Mouse (Mus musculus) limb, embryonic 14.5 days (tissue): ENCODE measurements at regions not wholly inside any gene's neighbourhood (a gene's known extent, or its start where the extent isn't known, plus 50 kb on each side); places are given as distances from the start of the nearest gene placed in this dataset.

Experiments
- ATAC-seq: fragments of 200-750 bp; cut with Nextera tagmentation; 2 replicates; pipeline ENCODE4 v1.8.0; 2017; ENCODE audit warnings: low read depth, moderate number of reproducible peaks, moderate TSS enrichment; ENCODE audit not compliant: low FRiP score
- DNase-seq: peaks from one replicate; pipeline ENCODE4 v3.0.0-alpha.2; 2015; ENCODE audit warnings: low spot score
- H3K27ac ChIP-seq: fragments of 300-500 bp; sonication (generic); replicated peaks from 2 replicates; pipeline ENCODE4 v1.5.1; 2014; ENCODE audit warnings: low read depth, mild to moderate bottlenecking, low read length, moderate library complexity, mixed read lengths
- H3K27me3 ChIP-seq: fragments of 300-500 bp; sonication (generic); 2 replicates; pipeline ENCODE4 v1.6.1; 2014; ENCODE audit warnings: low read length, mixed read lengths; ENCODE audit not compliant: control insufficient read depth, insufficient read depth
- H3K36me3 ChIP-seq: fragments of 300-500 bp; sonication (generic); 2 replicates; pipeline ENCODE4 v1.6.1; 2014; ENCODE audit warnings: mild to moderate bottlenecking, low read length, moderate library complexity, mixed read lengths; ENCODE audit not compliant: control insufficient read depth, insufficient read depth
- H3K4me1 ChIP-seq: fragments of 300-500 bp; sonication (generic); 2 replicates; pipeline ENCODE4 v1.6.1; 2014; ENCODE audit warnings: antibody characterized with exemption, low read length, mixed read lengths; ENCODE audit not compliant: control insufficient read depth, insufficient read depth
- H3K4me2 ChIP-seq: fragments of 300-500 bp; sonication (generic); replicated peaks from 2 replicates; pipeline ENCODE4 v1.6.1; 2014; ENCODE audit warnings: low read depth, mild to moderate bottlenecking, low read length, moderate library complexity; ENCODE audit not compliant: severe bottlenecking
- H3K4me3 ChIP-seq: fragments of 300-500 bp; sonication (generic); replicated peaks from 2 replicates; pipeline ENCODE4 v1.5.1; 2014; ENCODE audit warnings: low read length
- H3K9ac ChIP-seq: fragments of 300-500 bp; sonication (generic); 2 replicates; pipeline ENCODE4 v1.6.1; 2014; ENCODE audit warnings: mild to moderate bottlenecking, low read depth, low read length, moderate library complexity; ENCODE audit not compliant: severe bottlenecking
- H3K9me3 ChIP-seq: fragments of 300-500 bp; sonication (generic); 2 replicates; pipeline ENCODE4 v1.6.1; 2016; ENCODE audit warnings: low read length; ENCODE audit not compliant: control insufficient read depth
- POLR2A ChIP-seq: fragments of 200-500 bp; IDR thresholded peaks from 2 replicates; pipeline ENCODE4 v1.8.0; 2012; ENCODE audit warnings: inconsistent platforms, mild to moderate bottlenecking, moderate library complexity, borderline replicate concordance; ENCODE audit not compliant: insufficient read depth, insufficient read length; ENCODE audit errors: extremely low read depth
- WGBS: fragments of 180-500 bp; shearing (Covaris S2); extraction: QIAGEN DNeasy Blood & Tissue Kit; methylation state at CpG from one replicate; pipeline ENCODE4 v1.1.7; 2014; 5-methylcytosine and 5-hydroxymethylcytosine counted together

GRCm38 (mm10) chr15:34775714-34776113 is 418.0 kb upstream of the 9430069I07Rik start:
- 51% methylated on average over 2 of the region's 2 CpGs for WGBS
- no peak overlapping the region for H3K4me2 ChIP-seq
- no peaks in the 10 kb centered on the region for H3K27me3 ChIP-seq
- no peaks in the 10 kb centered on the region for H3K4me1 ChIP-seq
- no peak overlapping the region for H3K9ac ChIP-seq
- no peak overlapping the region for H3K27ac ChIP-seq
- DNase-seq = no peak
- H3K9me3 ChIP-seq = no peaks in the 10 kb centered on the region
- no peak for TF ChIP-seq POLR2A
- ATAC-seq = no peak
- no peak overlapping the region for H3K4me3 ChIP-seq
- H3K36me3 ChIP-seq = no peaks in the 10 kb centered on the region

GRCm38 (mm10) chr15:34751746-34752145 is 394.1 kb upstream of the 9430069I07Rik start:
- Histone ChIP-seq H3K27ac (no peak overlapping the region), H3K4me3 (no peak overlapping the region), H3K9ac (no peak overlapping the region), H3K9me3 (no peaks in the 10 kb centered on the region), H3K36me3 (no peaks in the 10 kb centered on the region), H3K27me3 (no peaks in the 10 kb centered on the region), H3K4me2 (no peak overlapping the region), H3K4me1 (peaks cover 11% of the 10 kb centered on the region)
- ATAC-seq (no peak), DNase-seq (no peak)
- 56% methylated on average over 2 of the region's 2 CpGs for WGBS
- no peak for TF ChIP-seq POLR2A

- Histone ChIP-seq H3K27ac (no peak overlapping the region), H3K27me3 (no peaks in the 10 kb centered on the region), H3K9me3 (no peaks in the 10 kb centered on the region), H3K4me1 (peaks cover 19% of the 10 kb centered on the region), H3K36me3 (no peaks in the 10 kb centered on the region), H3K4me3 (no peak overlapping the region), H3K9ac (no peak overlapping the region), H3K4me2 (no peak overlapping the region)
- DNase-seq (no peak), ATAC-seq (no peak)
- TF ChIP-seq POLR2A = no peak
- 61% methylated on average over 2 of the region's 2 CpGs for WGBS
Observed at GRCm38 (mm10) chr15:34751021-34751420, 393.3 kb upstream of the 9430069I07Rik start.

GRCm38 (mm10) chr15:34747111-34747510 is 389.4 kb upstream of the 9430069I07Rik start:
- H3K27ac ChIP-seq = 0 out of 2 replicates have a peak overlapping the region, but pooled peaks have one; percentile 15

GRCm38 (mm10) chr15:34743130-34743782 is 385.6 kb upstream of the 9430069I07Rik start:
- H3K27me3 ChIP-seq = no peaks in the 10 kb centered on the region
- ATAC-seq = no peak
- peak; percentile 51 for DNase-seq
- peaks cover 23% of the 10 kb centered on the region for H3K4me1 ChIP-seq
- 45% methylated on average over 15 of the region's 15 CpGs for WGBS
- H3K36me3 ChIP-seq = no peaks in the 10 kb centered on the region
- no peak overlapping the region for H3K9ac ChIP-seq
- H3K27ac ChIP-seq = no peak overlapping the region
- H3K4me2 ChIP-seq = no peak overlapping the region
- TF ChIP-seq POLR2A = no peak
- no peaks in the 10 kb centered on the region for H3K9me3 ChIP-seq
- no peak overlapping the region for H3K4me3 ChIP-seq

More at GRCm38 (mm10) chr15:34747111-34747510, 389.4 kb upstream of the 9430069I07Rik start:
- H3K36me3 ChIP-seq = no peaks in the 10 kb centered on the region
- DNase-seq (peak; percentile 62), ATAC-seq (peak; percentile 37; the same call in 1 of the 2 replicates)
- peaks cover 19% of the 10 kb centered on the region for H3K4me1 ChIP-seq
- H3K4me3 ChIP-seq = no peak overlapping the region
- no peaks in the 10 kb centered on the region for H3K27me3 ChIP-seq
- 41% methylated on average over 4 of the region's 4 CpGs for WGBS
- H3K4me2 ChIP-seq = no peak overlapping the region
- no peak for TF ChIP-seq POLR2A
- H3K9ac ChIP-seq = no peak overlapping the region
- no peaks in the 10 kb centered on the region for H3K9me3 ChIP-seq
